Comparison of ENCODE assay signal across 21 mouse cellular contexts in the genomic region with DNA sequence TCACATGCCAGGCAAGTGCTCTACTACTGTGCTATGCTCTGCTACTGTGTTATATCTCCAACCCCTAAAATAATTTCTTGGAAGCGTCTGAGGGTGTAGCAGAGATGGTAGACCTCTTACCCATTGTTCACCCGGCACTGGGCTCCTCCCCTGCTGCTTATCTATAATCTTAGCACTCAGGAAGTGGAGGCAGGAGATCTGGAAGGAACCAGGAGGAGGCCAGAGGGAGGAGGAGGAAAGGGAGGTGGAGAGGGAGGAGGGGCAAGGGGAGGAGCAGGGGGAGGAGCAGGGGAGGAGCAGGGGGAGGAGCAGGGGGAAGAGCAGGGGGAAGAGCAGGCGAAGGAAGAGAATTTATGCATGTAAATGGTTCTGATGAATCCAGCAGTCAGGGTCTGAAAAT. TPM values are rescaled to one million over a fixed set of nuclear protein-coding genes. Genes with fewer than 3 reads are reported as not detected.
A peak's percentile ranks its signal among the peaks of the same experiment; 100 is the strongest.
DNase-seq lines count a peak whose midpoint lies in the region; ATAC-seq and TF ChIP-seq lines count a peak whose summit lies in the region.
"Had no signal": no experiment of that assay in that cellular context is flagged by ENCODE, and none has a peak within 500 bp of the region (broad histone marks: within the 10 kb centered on the region; RNA-seq: fewer than 3 reads in every experiment).

No protein-coding gene starts in this region.

- 0 out of 2 replicates have a peak, but pooled peaks have one; percentile 17 for TF ChIP-seq POLR2A in heart, adult 2 months (IDR thresholded peaks at IDR 0.05; ENCODE audit: insufficient read depth, low read depth, low read length)
- TF ChIP-seq POLR2A in lung, adult 2 months (IDR thresholded peaks at IDR 0.05; ENCODE audit: borderline replicate concordance, extremely low read depth, low read depth, low read length), result no peak

- DNase-seq in heart, adult 2 months, result peak in 1 of 2 experiments; percentile 35
- DNase-seq in lung, adult 18-20 months, result peak; percentile 34 to 61
- no peak for DNase-seq in lung, adult 2 months
- DNase-seq in hindbrain, postnatal 0 days (ENCODE audit: low spot score), result no peak
- DNase-seq in urinary bladder, postnatal 4 days (ENCODE audit: low spot score in 2 of 2), result no peak
- DNase-seq: adrenal gland, adult 8-10 months; cerebellum, postnatal 10 days; gastrocnemius, postnatal 36 days; kidney, postnatal 14 days; layer of hippocampus, postnatal 36 days; lung, embryonic 14.5 days; right cerebral cortex, postnatal 25 days had no signal

- intact Hi-C loops in heart, adult 2 months (cut with DNase I), result no loop called here

- H3K4me2 ChIP-seq in heart, embryonic 11.5 days, result no peak overlapping the region
- H3K4me2 ChIP-seq in hindbrain, postnatal 0 days (ENCODE audit: low read depth, low read length), result no peak overlapping the region
- H3K4me2 ChIP-seq: forebrain, embryonic 15.5 days; heart, embryonic 15.5 days; lung, embryonic 14.5 days had no signal

- no peak overlapping the region for H3K4me3 ChIP-seq in heart, adult 2 months
- no peak overlapping the region for H3K4me3 ChIP-seq in heart, embryonic 11.5 days (ENCODE audit: low read depth, low read length)
- H3K4me3 ChIP-seq in lung, adult 2 months (replicated peaks; ENCODE audit: extremely low read depth, low read depth, low read length), result no peak overlapping the region
- no peak overlapping the region for H3K4me3 ChIP-seq in brown adipose tissue, adult 24 weeks (ENCODE audit: insufficient read depth, low read depth, low read length)
- H3K4me3 ChIP-seq in hindbrain, postnatal 0 days (ENCODE audit: low read length), result no peak overlapping the region
- H3K4me3 ChIP-seq: forebrain, embryonic 15.5 days; heart, embryonic 15.5 days; layer of hippocampus, adult 2 months had no signal

- no peaks in the 10 kb centered on the region for H3K27me3 ChIP-seq in heart, adult 2 months (ENCODE audit: control insufficient read depth, insufficient read depth, low read length)
- H3K27me3 ChIP-seq in heart, embryonic 11.5 days (ENCODE audit: control insufficient read depth, insufficient read depth, low read length), result no peaks in the 10 kb centered on the region
- H3K27me3 ChIP-seq in hindbrain, postnatal 0 days (ENCODE audit: insufficient read depth, low read length), result no peaks in the 10 kb centered on the region
- H3K27me3 ChIP-seq: CH12.LX; forebrain, embryonic 15.5 days; heart, embryonic 15.5 days had no signal

- peak overlapping the region; percentile 65 for H3K27ac ChIP-seq in heart, adult 2 months
- no peak overlapping the region for H3K27ac ChIP-seq in heart, embryonic 11.5 days (ENCODE audit: low read depth, low read length)
- H3K27ac ChIP-seq in brown adipose tissue, adult 24 weeks (replicated peaks; ENCODE audit: low read depth, low read length), result peak overlapping the region; percentile 75
- H3K27ac ChIP-seq in hindbrain, postnatal 0 days, result no peak overlapping the region
- H3K27ac ChIP-seq: forebrain, embryonic 15.5 days; heart, embryonic 15.5 days; layer of hippocampus, adult 2 months had no signal

- TF ChIP-seq CTCF in heart, adult 2 months (IDR thresholded peaks at IDR 0.05), result no peak
- TF ChIP-seq CTCF in lung, adult 2 months (IDR thresholded peaks at IDR 0.05; ENCODE audit: insufficient read depth, low read length), result no peak
- TF ChIP-seq CTCF in hindbrain, postnatal 0 days (IDR thresholded peaks at IDR 0.05; ENCODE audit: low read depth), result no peak

- WGBS in heart, adult 2 months, result 18% methylated on average over 3 of the region's 3 CpGs
- 37% methylated on average over 3 of the region's 3 CpGs for WGBS in heart, embryonic 11.5 days (ENCODE audit: insufficient replicate concordance)
- WGBS in lung, adult 2 months, result 16% methylated on average over 3 of the region's 3 CpGs
- 64% methylated on average over 3 of the region's 3 CpGs for WGBS in hindbrain, postnatal 0 days

- no peaks in the 10 kb centered on the region for H3K9me3 ChIP-seq in heart, embryonic 11.5 days (replicated peaks; ENCODE audit: control insufficient read depth, low read length)
- no peaks in the 10 kb centered on the region for H3K9me3 ChIP-seq in hindbrain, postnatal 0 days (ENCODE audit: low read length)
- H3K9me3 ChIP-seq: forebrain, embryonic 15.5 days; heart, embryonic 15.5 days had no signal

- TF ChIP-seq EP300 in heart, adult 2 months (IDR thresholded peaks at IDR 0.05; ENCODE audit: insufficient read depth, low read depth, low read length), result peak; percentile 68; the same call in 1 of the 2 replicates

- no peaks in the 10 kb centered on the region for H3K79me2 ChIP-seq in heart, adult 2 months (replicated peaks; ENCODE audit: control insufficient read depth, insufficient read depth, low read length)

- peaks cover 8% of the 10 kb centered on the region for H3K4me1 ChIP-seq in heart, adult 2 months (ENCODE audit: control insufficient read depth, insufficient read depth, low read length)
- no peaks in the 10 kb centered on the region for H3K4me1 ChIP-seq in heart, embryonic 11.5 days (ENCODE audit: control insufficient read depth, insufficient read depth, low read length)
- peaks cover 8% of the 10 kb centered on the region; the same call in 1 of the 2 replicates for H3K4me1 ChIP-seq in lung, adult 2 months (ENCODE audit: control insufficient read depth, insufficient read depth, low read length)
- H3K4me1 ChIP-seq in brown adipose tissue, adult 24 weeks (ENCODE audit: control insufficient read depth, insufficient read depth, insufficient read length, low read length), result peaks cover 13% of the 10 kb centered on the region
- no peaks in the 10 kb centered on the region for H3K4me1 ChIP-seq in hindbrain, postnatal 0 days (ENCODE audit: insufficient read depth, low read length)
- H3K4me1 ChIP-seq: forebrain, embryonic 15.5 days; heart, embryonic 15.5 days had no signal

- no peak for ATAC-seq in heart, embryonic 11.5 days (replicated peaks; ENCODE audit: insufficient number of reproducible peaks, low FRiP score, low TSS enrichment)
- no peak for ATAC-seq in hindbrain, postnatal 0 days
- ATAC-seq: forebrain, embryonic 15.5 days; hindbrain, embryonic 16.5 days; intestine, postnatal 0 days had no signal

- no peaks in the 10 kb centered on the region for H3K36me3 ChIP-seq in heart, adult 2 months (ENCODE audit: control insufficient read depth, insufficient read depth, low read length)
- no peaks in the 10 kb centered on the region for H3K36me3 ChIP-seq in heart, embryonic 11.5 days (ENCODE audit: control insufficient read depth, insufficient read depth, low read length)
- H3K36me3 ChIP-seq in hindbrain, postnatal 0 days (ENCODE audit: insufficient read depth, low read length), result no peaks in the 10 kb centered on the region
- H3K36me3 ChIP-seq: forebrain, embryonic 15.5 days; heart, embryonic 15.5 days had no signal

- H3K9ac ChIP-seq in heart, adult 2 months (ENCODE audit: low read depth, low read length), result no peak overlapping the region
- no peak overlapping the region for H3K9ac ChIP-seq in heart, embryonic 11.5 days (ENCODE audit: low read depth, low read length)
- H3K9ac ChIP-seq in hindbrain, postnatal 0 days (replicated peaks; ENCODE audit: low read length), result no peak overlapping the region
- H3K9ac ChIP-seq: forebrain, embryonic 15.5 days; heart, embryonic 15.5 days; lung, embryonic 14.5 days had no signal

RNA-seq across cellular contexts. Expression of gene Alpl, which starts 24.5 kb away (rescaled TPM):
- 10 to 100 TPM; 55.6 to 64.8 TPM for total RNA-seq in heart, adult 2 months (2021)
- polyA plus RNA-seq in heart, adult 2 months (2012; rRNA removed), result 33.2 and 47.8 TPM in 2 replicates
- polyA plus RNA-seq in heart, embryonic 11.5 days (2014; fragmentation: Nextera tagmentation; extraction: Ambion mirVana), result 0.86 and 1.2 TPM in 2 replicates
- polyA plus RNA-seq in lung, adult 2 months (2012; rRNA removed), result 5.4 and 5.5 TPM in 2 replicates
- polyA plus RNA-seq in brown adipose tissue, adult 24 weeks (2012; ENCODE audit: insufficient read depth, insufficient read length, missing spikeins), result 7.5 and 20.7 TPM in 2 replicates
- total RNA-seq in hindbrain, postnatal 0 days (2014; rRNA removed), result 15.3 and 22.4 TPM in 2 replicates
- polyA plus RNA-seq in hindbrain, postnatal 0 days (2015; fragmentation: Nextera tagmentation; extraction: Ambion mirVana), result 16.6 and 17.5 TPM in 2 replicates
- total RNA-seq: hematopoietic stem cell, adult 5-6 weeks had no signal

RNA-seq across cellular contexts. Expression of gene Ece1, which starts 41.3 kb away (rescaled TPM):
- total RNA-seq in heart, adult 2 months (2021), result 100 to 1,000 TPM; 102 to 120 TPM
- polyA plus RNA-seq in heart, adult 2 months (2012; rRNA removed), result 23.3 and 27.3 TPM in 2 replicates
- 129 and 157 TPM in 2 replicates for polyA plus RNA-seq in heart, embryonic 11.5 days (2014; fragmentation: Nextera tagmentation; extraction: Ambion mirVana)
- polyA plus RNA-seq in lung, adult 2 months (2012; rRNA removed), result 111 and 113 TPM in 2 replicates
- polyA plus RNA-seq in brown adipose tissue, adult 24 weeks (2012; ENCODE audit: insufficient read depth, insufficient read length, missing spikeins), result 28.5 and 28.8 TPM in 2 replicates
- total RNA-seq in hindbrain, postnatal 0 days (2014; rRNA removed), result 40.0 and 43.8 TPM in 2 replicates
- polyA plus RNA-seq in hindbrain, postnatal 0 days (2015; fragmentation: Nextera tagmentation; extraction: Ambion mirVana), result 23.0 and 23.4 TPM in 2 replicates

Comparison
In these comparisons a context has a peak if more than half of its experiments do, and no peak if none do; other contexts are left out.
1. DNase-seq: peak in lung, adult 18-20 months (2 of 2); none in lung, adult 2 months (single experiment), hindbrain, postnatal 0 days (single experiment) and urinary bladder, postnatal 4 days (0 of 2).
2. H3K27ac ChIP-seq: peak in heart, adult 2 months (single experiment) and brown adipose tissue, adult 24 weeks (single experiment); none in heart, embryonic 11.5 days (single experiment) and hindbrain, postnatal 0 days (single experiment).